Mouse (Mus musculus): ENCODE results near the gene Tmem121b. TPM values are rescaled to one million over a fixed set of nuclear protein-coding genes. Genes with fewer than 3 reads are reported as not detected.

Gene Tmem121b
- polyA plus RNA-seq, 1 experiment from 2014 or later: 0.28 TPM

GRCm38 (mm10) chr6:120517311-120517710 lies 23.7 kb upstream of the Tmem121b start:
- Histone ChIP-seq H3K4me2 (replicated peaks) (no peak overlapping the region), H3K4me1 (no peaks in the 10 kb centered on the region), H3K9ac (no peak overlapping the region), H3K27me3 (no peaks in the 10 kb centered on the region), H3K27ac (replicated peaks) (no peak overlapping the region), H3K36me3 (peaks cover 48% of the 10 kb centered on the region), H3K4me3 (replicated peaks) (no peak overlapping the region), H3K9me3 (replicated peaks) (no peaks in the 10 kb centered on the region)
- no peak for ATAC-seq (ENCODE audit: insufficient number of reproducible peaks, low FRiP score, low TSS enrichment, low read depth)
- WGBS: 84% methylated on average over 5 of the region's 5 CpGs

- H3K9ac ChIP-seq: no peak overlapping the region
- WGBS: 86% methylated on average over 6 of the region's 6 CpGs
- H3K4me3 ChIP-seq (replicated peaks): no peak overlapping the region
- no peak for ATAC-seq (ENCODE audit: insufficient number of reproducible peaks, low FRiP score, low TSS enrichment, low read depth)
- no peak overlapping the region for H3K27ac ChIP-seq (replicated peaks)
- H3K36me3 ChIP-seq: peaks cover 45% of the 10 kb centered on the region
- H3K4me2 ChIP-seq (replicated peaks): no peak overlapping the region
- no peaks in the 10 kb centered on the region for H3K9me3 ChIP-seq (replicated peaks)
- no peaks in the 10 kb centered on the region for H3K4me1 ChIP-seq
- H3K27me3 ChIP-seq: no peaks in the 10 kb centered on the region
These were observed 23.3 kb upstream of the Tmem121b start for GRCm38 (mm10) chr6:120516879-120517278.

GRCm38 (mm10) chr6:120516422-120516821 lies 22.8 kb upstream of the Tmem121b start:
- Histone ChIP-seq H3K27ac (replicated peaks) (no peak overlapping the region), H3K4me2 (replicated peaks) (no peak overlapping the region), H3K27me3 (no peaks in the 10 kb centered on the region), H3K9ac (no peak overlapping the region), H3K36me3 (peaks cover 46% of the 10 kb centered on the region), H3K4me3 (replicated peaks) (no peak overlapping the region), H3K9me3 (replicated peaks) (no peaks in the 10 kb centered on the region), H3K4me1 (no peaks in the 10 kb centered on the region)
- 90% methylated on average over 4 of the region's 4 CpGs for WGBS
- no peak for ATAC-seq (ENCODE audit: insufficient number of reproducible peaks, low FRiP score, low TSS enrichment, low read depth)

GRCm38 (mm10) chr6:120511212-120511611 lies 17.6 kb upstream of the Tmem121b start:
- Histone ChIP-seq H3K27ac (replicated peaks) (no peak overlapping the region), H3K9me3 (replicated peaks) (no peaks in the 10 kb centered on the region), H3K4me1 (no peaks in the 10 kb centered on the region), H3K4me3 (replicated peaks) (no peak overlapping the region), H3K27me3 (no peaks in the 10 kb centered on the region), H3K36me3 (peaks cover 41% of the 10 kb centered on the region), H3K9ac (no peak overlapping the region), H3K4me2 (replicated peaks) (no peak overlapping the region)
- 84% methylated on average over 6 of the region's 6 CpGs for WGBS
- ATAC-seq (ENCODE audit: insufficient number of reproducible peaks, low FRiP score, low TSS enrichment, low read depth): no peak

GRCm38 (mm10) chr6:120510425-120510824 lies 16.8 kb upstream of the Tmem121b start:
- no peak overlapping the region for H3K27ac ChIP-seq (replicated peaks)
- no peak for ATAC-seq (ENCODE audit: insufficient number of reproducible peaks, low FRiP score, low TSS enrichment, low read depth)
- H3K27me3 ChIP-seq: no peaks in the 10 kb centered on the region
- H3K4me2 ChIP-seq (replicated peaks): no peak overlapping the region
- H3K9me3 ChIP-seq (replicated peaks): no peaks in the 10 kb centered on the region
- 76% methylated on average over 8 of the region's 8 CpGs for WGBS
- no peak overlapping the region for H3K9ac ChIP-seq
- H3K36me3 ChIP-seq: peaks cover 41% of the 10 kb centered on the region
- H3K4me3 ChIP-seq (replicated peaks): no peak overlapping the region
- no peaks in the 10 kb centered on the region for H3K4me1 ChIP-seq

GRCm38 (mm10) chr6:120509975-120510374 lies 16.4 kb upstream of the Tmem121b start:
- no peak for ATAC-seq (ENCODE audit: insufficient number of reproducible peaks, low FRiP score, low TSS enrichment, low read depth)
- Histone ChIP-seq H3K27me3 (no peaks in the 10 kb centered on the region), H3K27ac (replicated peaks) (no peak overlapping the region), H3K9ac (no peak overlapping the region), H3K4me3 (replicated peaks) (no peak overlapping the region), H3K4me2 (replicated peaks) (no peak overlapping the region), H3K36me3 (peaks cover 41% of the 10 kb centered on the region), H3K4me1 (no peaks in the 10 kb centered on the region), H3K9me3 (replicated peaks) (no peaks in the 10 kb centered on the region)
- WGBS: 79% methylated on average over 7 of the region's 7 CpGs

GRCm38 (mm10) chr6:120508645-120509044 lies 15.0 kb upstream of the Tmem121b start:
- Histone ChIP-seq H3K4me2 (replicated peaks) (no peak overlapping the region), H3K4me3 (replicated peaks) (no peak overlapping the region), H3K27ac (replicated peaks) (no peak overlapping the region), H3K9ac (no peak overlapping the region), H3K4me1 (no peaks in the 10 kb centered on the region), H3K36me3 (peaks cover 32% of the 10 kb centered on the region), H3K9me3 (replicated peaks) (no peaks in the 10 kb centered on the region), H3K27me3 (no peaks in the 10 kb centered on the region)
- WGBS: 74% methylated on average over 4 of the region's 4 CpGs
- no peak for ATAC-seq (ENCODE audit: insufficient number of reproducible peaks, low FRiP score, low TSS enrichment, low read depth)

- 59% methylated on average over 4 of the region's 4 CpGs for WGBS
- Histone ChIP-seq H3K9me3 (replicated peaks) (no peaks in the 10 kb centered on the region), H3K36me3 (peaks cover 10% of the 10 kb centered on the region), H3K27me3 (no peaks in the 10 kb centered on the region), H3K4me1 (no peaks in the 10 kb centered on the region), H3K9ac (no peak overlapping the region), H3K4me3 (replicated peaks) (no peak overlapping the region), H3K27ac (replicated peaks) (no peak overlapping the region), H3K4me2 (replicated peaks) (no peak overlapping the region)
- no peak for ATAC-seq (ENCODE audit: insufficient number of reproducible peaks, low FRiP score, low TSS enrichment, low read depth)
These were observed 11.9 kb upstream of the Tmem121b start for GRCm38 (mm10) chr6:120505531-120505930.

- no peaks in the 10 kb centered on the region for H3K9me3 ChIP-seq (replicated peaks)
- no peaks in the 10 kb centered on the region for H3K4me1 ChIP-seq
- no peak for ATAC-seq (ENCODE audit: insufficient number of reproducible peaks, low FRiP score, low TSS enrichment, low read depth)
- no peaks in the 10 kb centered on the region; the same call in 1 of the 2 replicates for H3K36me3 ChIP-seq
- no peak overlapping the region for H3K27ac ChIP-seq (replicated peaks)
- no peak overlapping the region for H3K4me3 ChIP-seq (replicated peaks)
- no peak overlapping the region for H3K4me2 ChIP-seq (replicated peaks)
- 49% methylated on average over 3 of the region's 3 CpGs for WGBS
- no peak overlapping the region for H3K9ac ChIP-seq
- no peaks in the 10 kb centered on the region for H3K27me3 ChIP-seq
These were observed 10.4 kb upstream of the Tmem121b start for GRCm38 (mm10) chr6:120504051-120504450.

- H3K4me2 ChIP-seq (replicated peaks): no peak overlapping the region
- H3K9me3 ChIP-seq (replicated peaks): no peaks in the 10 kb centered on the region
- peaks cover 18% of the 10 kb centered on the region for H3K27me3 ChIP-seq
- ATAC-seq (ENCODE audit: insufficient number of reproducible peaks, low FRiP score, low TSS enrichment, low read depth): no peak
- peaks cover 25% of the 10 kb centered on the region for H3K4me1 ChIP-seq
- H3K9ac ChIP-seq: no peak overlapping the region
- no peak overlapping the region for H3K4me3 ChIP-seq (replicated peaks)
- H3K27ac ChIP-seq (replicated peaks): no peak overlapping the region
- H3K36me3 ChIP-seq: no peaks in the 10 kb centered on the region
- WGBS: 48% methylated on average over 3 of the region's 3 CpGs
These were observed 2.9 kb upstream of the Tmem121b start for GRCm38 (mm10) chr6:120496544-120496943.

- H3K27me3 ChIP-seq: peaks cover 25% of the 10 kb centered on the region
These were observed 871 bp downstream of the Tmem121b start for GRCm38 (mm10) chr6:120492499-120493373.

More at GRCm38 (mm10) chr6:120492499-120493373, 871 bp downstream of the Tmem121b start:
- peak overlapping the region; percentile 24; the same call in 1 of the 2 replicates for H3K9ac ChIP-seq
- no peak overlapping the region for H3K27ac ChIP-seq (replicated peaks)
- peak overlapping the region; percentile 62 for H3K4me3 ChIP-seq (replicated peaks)
- ATAC-seq (ENCODE audit: insufficient number of reproducible peaks, low FRiP score, low TSS enrichment, low read depth): no peak
- H3K4me2 ChIP-seq (replicated peaks): peak overlapping the region; percentile 96
- peaks cover 25% of the 10 kb centered on the region for H3K4me1 ChIP-seq
- under 1% methylated on average over 94 of the region's 95 CpGs for WGBS
- H3K9me3 ChIP-seq (replicated peaks): no peaks in the 10 kb centered on the region
- no peaks in the 10 kb centered on the region for H3K36me3 ChIP-seq
